Mouse (Mus musculus) cerebellum, adult 11-12 months (tissue): Measurements from ENCODE around the gene Ssu72.
"Not testable (repeated sequence)": the region's sequence is repeated elsewhere in the genome, so short reads cannot be mapped to it uniquely, and the experiment has no call there.

ENCODE experiments used
- DNase-seq: peaks from one replicate; pipeline ENCODE4 v3.0.0; 2022

The Ssu72 gene

GRCm38 (mm10) chr4:155704721-155705591 is at the start of gene Ssu72:
TSS of gene Ssu72 (plus strand) at chr4:155704800.
- peak; percentile 93 for DNase-seq

GRCm38 (mm10) chr4:155656214-155656751 is 48.3 kb upstream of the Ssu72 start:
- DNase-seq, result peak; percentile 71

- DNase-seq, result peak; percentile 31
These were observed 45.6 kb upstream of the Ssu72 start for GRCm38 (mm10) chr4:155658961-155659360.

- peak; percentile 33 for DNase-seq
These were observed 44.0 kb upstream of the Ssu72 start for GRCm38 (mm10) chr4:155660641-155661040.

- DNase-seq, result no peak
These were observed 37.7 kb upstream of the Ssu72 start for GRCm38 (mm10) chr4:155666903-155667302.

GRCm38 (mm10) chr4:155668689-155669597 is 35.7 kb upstream of the Ssu72 start, which contains the start of gene Mib2:
TSS of gene Mib2 (minus strand) at chr4:155669198.
- peak; percentile 98 for DNase-seq

GRCm38 (mm10) chr4:155669598-155670075 is 35.0 kb upstream of the Ssu72 start:
- DNase-seq, result no peak

GRCm38 (mm10) chr4:155670236-155670635 is 34.4 kb upstream of the Ssu72 start:
- peak; percentile 63 for DNase-seq

- no peak for DNase-seq
These were observed 32.5 kb upstream of the Ssu72 start for GRCm38 (mm10) chr4:155672082-155672481.

GRCm38 (mm10) chr4:155675991-155676390 is 28.6 kb upstream of the Ssu72 start:
- peak; percentile 61 for DNase-seq

- not testable (repeated sequence) for DNase-seq
These were observed 20.8 kb upstream of the Ssu72 start for GRCm38 (mm10) chr4:155683670-155684277.

GRCm38 (mm10) chr4:155687764-155688163 is 16.8 kb upstream of the Ssu72 start:
- DNase-seq, result not testable (repeated sequence)

- peak; percentile 98 for DNase-seq
These were observed 13.8 kb upstream of the Ssu72 start for GRCm38 (mm10) chr4:155690571-155691375.

GRCm38 (mm10) chr4:155692421-155692820 is 12.2 kb upstream of the Ssu72 start:
- peak; percentile 56 for DNase-seq

GRCm38 (mm10) chr4:155694111-155694481 is 10.5 kb upstream of the Ssu72 start, which contains the start of gene Fndc10:
TSS of gene Fndc10 (plus strand) at chr4:155694342.
- DNase-seq, result peak; percentile 90

GRCm38 (mm10) chr4:155694482-155695401 is 9.9 kb upstream of the Ssu72 start:
- DNase-seq, result peak; percentile 86

- DNase-seq, result peak; percentile 66
These were observed 9.0 kb upstream of the Ssu72 start for GRCm38 (mm10) chr4:155695531-155696062.

GRCm38 (mm10) chr4:155696261-155697255 is 8.0 kb upstream of the Ssu72 start:
- DNase-seq, result peak; percentile 70

GRCm38 (mm10) chr4:155700425-155700824 is 4.2 kb upstream of the Ssu72 start:
- no peak for DNase-seq
